Mouse (Mus musculus) MEL (cell line): Measurements from ENCODE around the gene Meaf6.

Source experiments
- MAX ChIP-seq: IDR thresholded peaks from 2 replicates; pipeline ENCODE4 v1.6.1; 2011; ENCODE audit warnings: low read length, improper control_type of control experiment
- ZNF384 ChIP-seq: IDR thresholded peaks from 2 replicates; pipeline ENCODE4 v1.6.1; 2012; ENCODE audit warnings: low read depth, mild to moderate bottlenecking, inconsistent platforms, low read length, improper control_type of control experiment

GRCm38 (mm10) chr4:125122431-125123278, 37.7 kb downstream of the Meaf6 start:
- TF ChIP-seq MAX = no peak
- TF ChIP-seq ZNF384 = no peak
